Mouse (Mus musculus) neural tube, embryonic 11.5 days (tissue): ENCODE results near the gene Dhdds. TPM values are rescaled to one million over a fixed set of nuclear protein-coding genes. Genes with fewer than 3 reads are reported as not detected.

Experiments
- ATAC-seq: fragments of 200-750 bp; cut with Nextera tagmentation; 2 replicates; pipeline ENCODE4 v1.8.0; 2017; ENCODE audit warnings: moderate number of reproducible peaks, mild to moderate bottlenecking, moderate TSS enrichment, moderate library complexity; ENCODE audit not compliant: insufficient read depth, low FRiP score, low TSS enrichment
- DNase-seq: peaks from one replicate; pipeline ENCODE4 v3.0.0-alpha.2; 2015; ENCODE audit warnings: low spot score
- H3K27ac ChIP-seq: fragments of 300-500 bp; sonication (generic); 2 replicates; pipeline ENCODE4 v1.5.1; 2014; ENCODE audit warnings: low read depth, mild to moderate bottlenecking, low read length
- H3K27me3 ChIP-seq: fragments of 300-500 bp; sonication (generic); 2 replicates; pipeline ENCODE4 v1.6.1; 2014; ENCODE audit warnings: mild to moderate bottlenecking, low read length, mixed read lengths; ENCODE audit not compliant: control insufficient read depth, insufficient read depth
- H3K36me3 ChIP-seq: fragments of 300-500 bp; sonication (generic); 2 replicates; pipeline ENCODE4 v1.6.1; 2014; ENCODE audit warnings: mild to moderate bottlenecking, low read length, moderate library complexity, mixed read lengths; ENCODE audit not compliant: control insufficient read depth, insufficient read depth
- H3K4me1 ChIP-seq: fragments of 300-500 bp; sonication (generic); 2 replicates; pipeline ENCODE4 v1.6.1; 2014; ENCODE audit warnings: low read length, mixed read lengths; ENCODE audit not compliant: control insufficient read depth, insufficient read depth
- H3K4me2 ChIP-seq: fragments of 300-500 bp; sonication (generic); 2 replicates; pipeline ENCODE4 v1.6.1; 2014; ENCODE audit warnings: low read depth, mild to moderate bottlenecking, moderate library complexity
- H3K4me3 ChIP-seq: fragments of 300-500 bp; sonication (generic); 2 replicates; pipeline ENCODE4 v1.5.1; 2014; ENCODE audit warnings: low read depth, low read length
- H3K9ac ChIP-seq: fragments of 300-500 bp; sonication (generic); 2 replicates; pipeline ENCODE4 v1.6.1; 2014; ENCODE audit warnings: mild to moderate bottlenecking, low read length
- H3K9me3 ChIP-seq: fragments of 300-500 bp; sonication (generic); 2 replicates; pipeline ENCODE4 v1.6.1; 2016; ENCODE audit warnings: low read length; ENCODE audit not compliant: control insufficient read depth
- WGBS: fragments of 180-500 bp; shearing (Covaris S2); extraction: QIAGEN DNeasy Blood & Tissue Kit; methylation state at CpG from one replicate; pipeline ENCODE4 v1.1.7; 2014; 5-methylcytosine and 5-hydroxymethylcytosine counted together
- polyA plus RNA-seq: library from polyadenylated mRNA; unstranded; fragments of >200 nt; fragmentation: Nextera tagmentation; extraction: Ambion mirVana; gene quantifications from 2 replicates; pipeline ENCODE4 v1.2.1, GENCODE M21; 2014

Dhdds gene
- polyA plus RNA-seq, 1 experiment from 2014 or later = 42.1 TPM

- Histone ChIP-seq H3K27ac (peak overlapping the region; percentile 85), H3K4me2 (peak overlapping the region; percentile 70), H3K27me3 (no peaks in the 10 kb centered on the region), H3K9me3 (no peaks in the 10 kb centered on the region), H3K36me3 (no peaks in the 10 kb centered on the region), H3K9ac (peak overlapping the region; percentile 31; the same call in 1 of the 2 replicates), H3K4me1 (peaks cover 36% of the 10 kb centered on the region), H3K4me3 (peak overlapping the region; percentile 43)
- peak; percentile 47; the same call in 1 of the 2 replicates for ATAC-seq
- WGBS = 0% methylated on average over 8 of the region's 10 CpGs
- DNase-seq = peak; percentile 69
Measured at GRCm38 (mm10) chr4:134019210-134019609, 18.5 kb upstream of the Dhdds start.

DNA sequence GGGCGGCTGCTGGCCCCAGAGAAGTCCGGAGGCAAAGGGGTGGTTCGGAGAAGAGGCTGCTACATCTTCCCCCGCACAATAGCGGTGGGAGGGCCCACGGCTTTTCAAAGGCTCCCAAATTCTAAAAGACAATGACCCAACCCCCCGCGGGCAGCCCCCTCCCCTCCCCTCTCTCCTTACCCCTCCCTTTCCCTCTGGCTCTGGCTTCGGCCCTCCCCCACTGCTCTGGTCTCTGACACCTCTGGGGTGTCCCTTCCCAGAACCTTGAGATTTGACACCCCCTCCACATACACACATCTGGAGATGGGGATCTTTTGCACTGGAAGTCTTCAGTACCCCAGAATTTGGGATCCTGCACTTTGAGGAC lies 18.0 kb upstream of the Dhdds start, which contains the start of gene Lin28a:
Gene Lin28a (minus strand): TSS at position 63 of the 367 bp plus-strand sequence.
- Histone ChIP-seq H3K9me3 (no peaks in the 10 kb centered on the region), H3K4me1 (peaks cover 36% of the 10 kb centered on the region)
- 0% methylated on average over 9 of the region's 9 CpGs for WGBS

GRCm38 (mm10) chr4:134018038-134018778 lies 17.5 kb upstream of the Dhdds start:
- Histone ChIP-seq H3K4me2 (peak overlapping the region; percentile 70), H3K27ac (peak overlapping the region; percentile 70), H3K9ac (peak overlapping the region; percentile 39), H3K27me3 (no peaks in the 10 kb centered on the region), H3K4me1 (peaks cover 36% of the 10 kb centered on the region), H3K9me3 (no peaks in the 10 kb centered on the region), H3K36me3 (no peaks in the 10 kb centered on the region), H3K4me3 (peak overlapping the region; percentile 43)
- under 1% methylated on average over 46 of the region's 46 CpGs for WGBS
- no peak for ATAC-seq
- peak; percentile 56 for DNase-seq

More for the DNA sequence above, 18.0 kb upstream of the Dhdds start, which contains the start of gene Lin28a:
- H3K27me3 ChIP-seq = no peaks in the 10 kb centered on the region
- H3K27ac ChIP-seq = peak within 1 kb of the TSS; percentile 85
- peak within 1 kb of the TSS; percentile 39 for H3K9ac ChIP-seq
- peak within 1 kb of the TSS; percentile 70 for H3K4me2 ChIP-seq
- ATAC-seq (no peak), DNase-seq (no peak)
- peak within 1 kb of the TSS; percentile 43 for H3K4me3 ChIP-seq
- H3K36me3 ChIP-seq = no peaks in the 10 kb centered on the region

GRCm38 (mm10) chr4:134017201-134017865 lies 16.6 kb upstream of the Dhdds start:
- ATAC-seq (no peak), DNase-seq (peak; percentile 58)
- no peaks in the 10 kb centered on the region for H3K27me3 ChIP-seq
- H3K36me3 ChIP-seq = no peaks in the 10 kb centered on the region
- no peaks in the 10 kb centered on the region for H3K9me3 ChIP-seq
- H3K4me2 ChIP-seq = peak overlapping the region; percentile 70
- H3K27ac ChIP-seq = peak overlapping the region; percentile 65
- peak overlapping the region; percentile 43 for H3K4me3 ChIP-seq
- 1% methylated on average over 21 of the region's 21 CpGs for WGBS
- peaks cover 36% of the 10 kb centered on the region for H3K4me1 ChIP-seq
- H3K9ac ChIP-seq = peak overlapping the region; percentile 39

DNA sequence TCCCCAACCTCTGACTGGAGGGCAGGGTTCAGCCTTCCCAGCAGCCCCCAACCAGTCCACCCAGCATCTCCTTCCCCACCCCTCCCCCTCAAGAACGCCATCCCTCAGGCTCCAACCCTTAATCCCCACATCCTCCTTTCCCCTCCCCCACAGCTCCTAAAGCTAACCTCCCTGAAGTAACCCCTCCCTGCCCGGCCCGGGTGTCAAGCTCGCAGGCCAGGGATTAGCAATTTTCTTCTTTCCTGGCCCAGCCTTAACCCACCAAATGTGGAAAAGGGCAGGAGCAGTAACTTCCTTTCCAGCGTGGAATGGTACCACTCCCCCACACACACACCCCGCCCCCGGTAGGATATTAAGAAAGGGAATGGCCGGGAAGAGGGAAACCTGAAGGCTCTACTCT lies 16.0 kb upstream of the Dhdds start:
- DNase-seq = peak; percentile 44

DNA sequence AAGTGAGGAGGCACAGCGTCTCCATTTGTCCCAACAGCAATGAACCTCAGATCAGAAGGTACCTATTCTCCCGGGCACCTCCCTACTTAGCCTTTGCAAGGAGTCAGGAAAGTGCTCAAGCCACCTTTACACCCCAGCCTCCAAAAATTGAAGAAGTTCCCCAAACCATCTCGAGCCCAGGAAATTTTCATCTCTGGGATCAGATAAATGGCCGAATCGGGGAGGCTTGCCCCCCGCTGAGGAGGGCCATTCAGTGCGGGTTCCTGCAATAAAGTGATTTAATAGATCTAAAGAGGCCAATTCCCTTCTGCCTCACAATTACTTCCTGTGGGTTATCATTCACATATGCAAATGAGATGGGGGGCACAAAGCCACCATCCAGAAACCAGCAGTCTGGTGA lies 15.5 kb upstream of the Dhdds start:
- 3% methylated on average over 7 of the region's 7 CpGs for WGBS

More for the DNA sequence above, 16.0 kb upstream of the Dhdds start:
- H3K4me3 ChIP-seq = peak overlapping the region; percentile 43
- no peaks in the 10 kb centered on the region for H3K27me3 ChIP-seq
- peak overlapping the region; percentile 65 for H3K27ac ChIP-seq
- peaks cover 36% of the 10 kb centered on the region for H3K4me1 ChIP-seq
- no peaks in the 10 kb centered on the region for H3K9me3 ChIP-seq
- 0% methylated on average over 8 of the region's 8 CpGs for WGBS
- peak overlapping the region; percentile 39; the same call in 1 of the 2 replicates for H3K9ac ChIP-seq
- no peak for ATAC-seq
- peak overlapping the region; percentile 70 for H3K4me2 ChIP-seq
- no peaks in the 10 kb centered on the region for H3K36me3 ChIP-seq

GRCm38 (mm10) chr4:134012858-134013528 lies 12.3 kb upstream of the Dhdds start:
- no peak overlapping the region for H3K4me3 ChIP-seq
- H3K36me3 ChIP-seq = no peaks in the 10 kb centered on the region
- DNase-seq (peak; percentile 30), ATAC-seq (no peak)
- H3K27me3 ChIP-seq = no peaks in the 10 kb centered on the region
- WGBS = 48% methylated on average over 12 of the region's 12 CpGs
- H3K4me1 ChIP-seq = peaks cover 20% of the 10 kb centered on the region
- no peaks in the 10 kb centered on the region for H3K9me3 ChIP-seq
- H3K9ac ChIP-seq = no peak overlapping the region
- H3K27ac ChIP-seq = no peak overlapping the region
- H3K4me2 ChIP-seq = no peak overlapping the region

More for the DNA sequence above, 15.5 kb upstream of the Dhdds start:
- Histone ChIP-seq H3K27me3 (no peaks in the 10 kb centered on the region), H3K4me2 (peak overlapping the region; percentile 70), H3K36me3 (no peaks in the 10 kb centered on the region), H3K9ac (0 out of 2 replicates have a peak overlapping the region, but pooled peaks have one; percentile 22), H3K4me1 (peaks cover 36% of the 10 kb centered on the region), H3K27ac (no peak overlapping the region), H3K9me3 (no peaks in the 10 kb centered on the region), H3K4me3 (no peak overlapping the region)
- no peak for ATAC-seq
- no peak for DNase-seq

DNA sequence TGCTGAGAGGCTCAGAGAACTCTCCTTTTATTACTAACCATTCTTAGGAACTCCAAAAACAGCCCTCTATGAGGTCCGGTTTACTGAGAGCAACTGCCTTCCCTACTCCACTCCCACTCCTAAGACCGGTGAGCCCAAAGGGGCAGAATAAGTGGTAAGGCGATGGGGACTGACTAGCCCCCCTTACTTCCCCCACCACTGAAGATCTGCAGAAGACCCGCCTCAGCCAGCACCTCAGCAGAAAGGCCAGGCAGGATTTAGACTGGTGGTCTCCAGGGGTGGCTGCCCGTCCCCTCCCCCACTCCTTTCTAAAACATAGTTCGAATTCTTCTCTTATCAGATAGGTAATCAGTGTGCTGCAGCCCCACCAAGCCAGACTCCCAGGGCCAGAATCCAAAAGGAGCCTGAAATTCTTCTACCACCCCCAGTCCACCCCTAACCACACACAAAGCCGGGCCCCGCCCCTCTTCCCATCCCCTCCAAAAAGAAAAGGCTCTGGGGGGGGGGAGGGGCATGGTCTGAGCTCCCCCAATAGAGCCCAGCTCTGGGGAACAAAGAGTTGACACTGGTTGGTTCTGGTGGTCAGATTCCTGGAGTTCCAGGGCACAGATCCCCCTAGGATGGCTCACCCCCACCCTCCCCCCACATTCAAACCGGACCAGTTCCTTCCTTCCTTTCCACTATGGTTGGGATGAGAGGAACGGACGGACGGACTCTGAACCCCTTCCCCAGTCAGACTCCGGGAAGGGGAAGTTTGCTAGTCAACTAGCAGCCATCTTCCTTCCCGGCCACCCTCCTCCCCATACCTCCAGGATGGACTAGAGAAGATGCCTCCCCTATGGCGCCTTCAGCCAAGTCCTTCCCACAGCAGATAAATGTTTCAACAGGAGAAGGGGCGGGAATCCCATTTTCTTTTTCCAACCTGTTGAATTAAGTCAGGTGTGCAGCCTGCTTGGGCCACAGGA lies 11.0 kb upstream of the Dhdds start:
- WGBS = 17% methylated on average over 16 of the region's 16 CpGs
- Histone ChIP-seq H3K27ac (no peak overlapping the region), H3K4me2 (no peak overlapping the region), H3K9me3 (no peaks in the 10 kb centered on the region), H3K9ac (no peak overlapping the region), H3K27me3 (no peaks in the 10 kb centered on the region), H3K36me3 (no peaks in the 10 kb centered on the region), H3K4me3 (no peak overlapping the region), H3K4me1 (peaks cover 8% of the 10 kb centered on the region)
- DNase-seq (no peak), ATAC-seq (no peak)
